Mouse (Mus musculus) G1E (cell line): Measurements from ENCODE around the gene Tfdp2.

Experiments
- CTCF ChIP-seq: IDR thresholded peaks from 2 replicates; pipeline ENCODE4 v1.5.1; 2012; ENCODE audit warnings: low read depth, low read length, inconsistent platforms, mixed read lengths
- GATA1 ChIP-seq: IDR thresholded peaks from 2 replicates; pipeline ENCODE4 v1.6.1; 2012; ENCODE audit warnings: borderline replicate concordance, low read length, inconsistent platforms, mixed read lengths
- GATA2 ChIP-seq: IDR thresholded peaks from 2 replicates; pipeline ENCODE4 v1.6.1; 2012; ENCODE audit warnings: low read depth, low read length, inconsistent platforms, borderline replicate concordance
- TAL1 ChIP-seq: conservative IDR thresholded peaks from 2 replicates; pipeline ENCODE4 v1.6.1; 2012; ENCODE audit warnings: low read depth, low read length, inconsistent platforms, mixed read lengths

DNA sequence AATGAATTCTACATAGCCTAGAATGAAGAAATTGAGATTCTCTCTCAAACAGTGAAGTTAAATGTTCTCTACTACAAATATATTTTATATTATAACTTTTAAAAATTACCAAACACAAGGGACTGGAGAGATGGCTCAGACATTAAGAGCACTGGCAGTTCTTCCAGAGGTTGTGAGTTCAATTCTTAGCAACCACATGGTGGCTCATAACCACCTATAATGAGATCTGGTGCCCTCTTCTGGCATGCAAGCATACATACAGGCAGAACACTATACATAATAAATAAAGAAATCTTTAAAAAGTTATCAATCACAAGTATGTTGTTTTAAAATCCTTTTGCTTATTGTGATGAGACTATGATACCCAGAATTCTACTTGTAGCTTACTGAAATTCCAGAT, 21.7 kb downstream of the Tfdp2 start:
- TF ChIP-seq CTCF (0 out of 2 replicates have a peak, but pooled peaks have one; percentile 12), TAL1 (no peak), GATA1 (no peak), GATA2 (no peak)
